Mouse (Mus musculus) gastrocnemius, adult 18-20 months (tissue): ENCODE data around the gene Ccdc107. TPM values are rescaled to one million over a fixed set of nuclear protein-coding genes. Genes with fewer than 3 reads are reported as not detected.
"Not testable (repeated sequence)": the region's sequence is repeated elsewhere in the genome, so short reads cannot be mapped to it uniquely, and the experiment has no call there.

Experiments
- DNase-seq: peaks from one replicate; pipeline ENCODE4 v3.0.0; 2021; ENCODE audit warnings: low spot score
- total RNA-seq, 2 experiments: library from RNA; stranded (reverse); gene quantifications; 2 replicates each; pipeline ENCODE4 v1.2.3; 2021

The Ccdc107 gene
- total RNA-seq, 2 experiments from 2014 or later = 21.9 to 26.8 TPM

DNA sequence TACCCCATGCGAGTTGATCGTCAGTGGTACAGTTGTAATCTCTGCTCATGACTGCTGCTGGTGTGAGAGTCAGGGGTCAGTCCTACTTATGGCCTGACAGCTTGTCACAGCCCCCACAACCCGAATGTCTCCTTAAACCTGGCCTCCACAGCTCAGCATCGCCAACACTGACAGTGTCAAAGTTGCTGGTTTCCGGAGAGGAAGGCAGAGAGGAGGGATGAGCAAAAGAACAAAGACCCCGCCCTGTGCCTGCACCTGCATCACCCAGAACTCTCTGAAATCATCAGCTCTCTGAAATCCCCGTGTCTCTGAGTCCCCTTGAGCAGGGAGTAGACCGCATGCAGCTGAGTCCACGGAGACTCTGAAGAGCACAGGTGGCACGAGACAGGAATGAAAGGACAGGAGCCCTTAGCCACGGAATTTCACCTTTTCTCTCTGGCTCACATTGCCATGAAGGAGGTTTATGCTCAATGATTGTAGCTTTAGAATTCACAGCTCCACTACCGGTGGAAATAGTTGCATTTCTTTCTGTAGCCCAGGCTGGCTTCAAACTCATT, 9.1 kb upstream of the Ccdc107 start, which contains the start of gene Sit1:
Gene Sit1 (minus strand): TSS at position 200 of the 557 bp plus-strand sequence.
- no peak for DNase-seq

DNA sequence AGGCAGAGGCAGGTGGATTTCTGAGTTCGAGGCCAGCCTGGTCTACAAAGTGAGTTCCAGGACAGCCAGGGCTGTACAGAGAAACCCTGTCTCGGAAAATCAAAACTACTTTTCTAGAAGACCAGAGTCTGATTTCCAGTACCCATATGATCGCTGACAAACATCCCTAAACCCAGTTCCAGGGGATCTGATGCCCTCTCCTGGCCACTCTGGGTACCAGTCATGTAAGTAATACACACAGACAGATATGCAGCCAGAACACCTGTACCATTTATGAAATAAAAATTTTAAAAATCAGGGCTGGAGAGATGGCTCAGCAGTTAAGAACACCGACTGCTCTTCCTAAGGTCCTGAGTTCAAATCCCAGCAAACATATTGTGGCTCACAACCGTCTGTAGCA, 7.0 kb upstream of the Ccdc107 start:
- not testable (repeated sequence) for DNase-seq

DNA sequence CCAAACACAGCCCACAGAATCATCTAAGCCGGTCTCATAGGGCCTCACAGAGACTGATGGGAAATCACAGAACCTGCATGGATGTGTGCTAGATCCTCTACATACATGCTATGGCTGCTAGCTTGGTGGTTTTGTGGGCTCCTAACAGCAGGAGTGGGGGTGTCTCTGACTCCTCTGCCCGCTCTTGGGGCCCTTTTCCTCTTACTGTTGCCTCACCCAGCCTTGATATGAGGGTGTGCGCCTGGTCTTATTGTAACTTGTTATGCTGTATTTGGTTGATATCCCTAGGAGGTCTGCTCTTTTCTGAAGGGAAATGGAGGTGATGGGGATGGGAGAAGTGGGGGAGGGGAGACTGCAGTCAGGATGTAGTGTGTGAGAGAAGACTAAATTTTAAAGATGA, 3.1 kb upstream of the Ccdc107 start:
- DNase-seq = no peak

DNA sequence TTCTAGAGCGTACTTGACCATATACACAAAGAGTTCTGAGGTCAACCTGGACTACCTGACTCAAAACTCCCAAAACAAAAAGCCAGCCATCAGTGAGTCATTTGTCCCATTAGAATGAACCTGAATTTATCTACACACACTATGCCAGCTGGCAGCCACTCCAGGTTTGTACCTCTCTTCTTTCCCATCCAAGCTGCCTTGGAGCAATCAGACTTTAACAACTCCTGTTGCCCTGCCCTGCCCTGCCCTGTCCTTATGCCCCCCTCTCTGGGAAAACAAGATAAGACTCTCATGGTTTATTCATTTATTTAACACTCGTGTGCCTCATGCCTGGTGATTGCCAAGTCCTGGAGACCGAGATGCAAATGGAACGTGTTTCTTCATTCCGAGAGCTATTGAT, 1.9 kb upstream of the Ccdc107 start:
- no peak for DNase-seq

DNA sequence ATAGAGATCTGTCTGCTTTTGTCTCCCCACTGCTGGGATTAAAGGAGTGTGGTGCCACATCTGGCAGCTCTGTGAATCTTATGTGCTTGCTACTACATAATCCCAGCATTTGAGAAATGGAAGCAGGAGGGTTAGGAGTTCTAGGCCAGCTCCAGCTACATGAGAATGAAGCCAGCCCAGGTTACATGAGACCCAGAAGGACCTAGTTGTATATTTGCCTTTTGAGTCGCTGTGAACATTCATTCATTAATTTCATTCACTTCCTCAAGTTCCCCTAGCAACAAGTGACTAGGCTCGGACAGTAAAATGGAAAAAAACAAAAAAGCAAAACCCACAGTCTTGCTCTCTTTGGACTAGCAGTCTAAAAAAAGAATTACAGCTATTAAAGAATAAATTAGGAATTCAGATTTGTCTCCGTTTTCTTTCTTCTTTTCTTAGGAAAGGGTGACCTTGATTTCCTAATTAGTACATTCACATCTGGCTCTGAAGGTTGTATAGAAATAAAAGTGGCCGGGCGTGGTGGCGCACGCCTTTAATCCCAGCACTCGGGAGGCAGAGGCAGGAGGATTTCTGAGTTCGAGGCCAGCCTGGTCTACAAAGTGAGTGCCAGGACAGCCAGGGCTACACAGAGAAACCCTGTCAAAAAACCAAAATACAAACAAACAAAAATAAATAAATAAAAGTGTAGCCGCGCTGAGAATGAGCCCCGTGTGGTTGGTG, 439 bp upstream of the Ccdc107 start:
- no peak for DNase-seq

DNA sequence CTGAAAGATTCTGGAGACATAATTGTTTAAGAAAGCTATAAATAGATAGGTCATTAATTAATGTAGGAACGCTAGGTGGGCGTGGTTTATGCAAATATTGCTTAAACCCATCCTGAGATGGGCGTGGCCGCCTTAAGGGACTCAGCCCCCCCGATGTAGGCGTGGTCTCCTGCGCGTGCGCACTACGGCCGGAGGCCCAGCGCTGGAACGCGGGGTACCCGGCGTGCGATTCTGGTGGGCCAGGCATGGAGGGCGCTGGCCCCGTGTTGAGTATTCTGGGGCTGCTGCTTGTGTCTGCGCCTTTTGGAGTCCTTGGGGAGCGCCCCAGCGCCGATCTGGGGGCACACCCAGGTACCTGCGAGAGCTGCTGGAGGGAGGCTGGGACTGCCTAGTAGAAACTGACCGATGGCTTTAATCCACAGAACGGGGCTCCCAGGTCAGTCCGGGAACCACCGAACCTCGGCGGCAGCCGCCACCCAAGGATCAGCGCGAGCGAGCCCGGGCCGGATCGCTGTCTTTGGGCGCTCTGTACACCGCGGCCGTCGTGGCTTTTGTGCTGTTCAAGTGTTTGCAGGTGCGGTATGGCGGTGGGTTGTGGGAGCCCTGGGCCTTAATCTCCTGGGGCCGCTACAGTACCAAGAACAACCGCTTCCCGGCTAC, 616 bp downstream of the Ccdc107 start:
- peak; percentile 96 for DNase-seq

DNA sequence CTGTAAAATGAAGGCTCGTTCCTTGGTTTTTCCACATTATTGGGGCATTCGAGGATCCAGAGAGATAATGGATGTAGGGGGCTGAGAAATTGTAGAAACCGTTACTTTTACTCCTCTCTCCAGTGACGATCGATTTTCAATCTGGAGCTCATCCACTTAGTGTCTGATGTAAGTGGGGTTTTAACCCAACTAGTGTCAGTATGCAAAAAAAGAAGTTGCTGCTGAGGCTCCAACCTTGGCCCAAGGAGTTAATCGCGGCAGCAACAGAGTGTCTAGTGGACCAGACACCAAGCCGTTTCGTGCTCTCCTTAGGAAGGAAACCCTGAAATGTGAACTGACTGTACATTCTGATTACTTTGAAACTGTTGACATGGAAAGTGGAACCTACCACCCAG, 1.1 kb downstream of the Ccdc107 start:
- DNase-seq = no peak

DNA sequence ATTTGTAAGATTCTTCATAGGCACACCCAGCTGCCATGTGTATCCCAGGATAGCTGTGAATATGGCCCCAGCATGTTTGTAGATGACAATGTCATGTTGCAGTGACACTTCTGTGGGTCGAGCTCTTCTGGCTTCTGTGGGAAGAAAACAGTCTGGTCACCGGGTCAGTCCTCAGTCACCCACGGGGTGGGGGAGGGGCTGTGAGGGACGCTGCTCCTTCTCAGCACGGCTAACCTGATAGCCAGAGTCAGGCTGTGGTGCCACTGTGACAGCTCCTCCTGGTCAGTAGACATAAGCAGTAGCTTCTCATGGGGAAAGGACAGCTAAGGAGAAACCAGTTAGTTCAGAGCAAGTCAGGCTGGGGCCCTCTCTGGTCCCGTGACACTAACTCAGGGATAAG, 3.9 kb downstream of the Ccdc107 start:
- no peak for DNase-seq

DNA sequence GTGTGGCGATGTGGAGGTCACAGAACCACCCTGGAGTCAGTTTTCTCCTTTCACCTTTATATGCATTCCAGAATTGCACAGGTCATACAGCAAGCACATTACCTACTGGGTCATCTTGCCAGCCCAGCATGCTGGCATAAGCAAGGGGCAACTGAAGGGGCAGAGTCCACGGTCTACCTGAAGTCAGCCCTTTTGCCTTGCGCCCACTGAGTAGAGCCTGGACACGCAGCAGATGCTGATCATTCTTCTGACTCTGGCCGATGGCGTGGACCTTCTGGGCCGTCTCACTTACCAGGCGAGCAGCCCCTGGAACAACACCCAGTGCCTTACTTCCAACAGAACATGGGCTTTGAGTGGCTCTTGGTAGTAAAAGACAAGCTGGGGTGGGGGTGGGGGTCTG, 4.7 kb downstream of the Ccdc107 start:
- DNase-seq = no peak

DNA sequence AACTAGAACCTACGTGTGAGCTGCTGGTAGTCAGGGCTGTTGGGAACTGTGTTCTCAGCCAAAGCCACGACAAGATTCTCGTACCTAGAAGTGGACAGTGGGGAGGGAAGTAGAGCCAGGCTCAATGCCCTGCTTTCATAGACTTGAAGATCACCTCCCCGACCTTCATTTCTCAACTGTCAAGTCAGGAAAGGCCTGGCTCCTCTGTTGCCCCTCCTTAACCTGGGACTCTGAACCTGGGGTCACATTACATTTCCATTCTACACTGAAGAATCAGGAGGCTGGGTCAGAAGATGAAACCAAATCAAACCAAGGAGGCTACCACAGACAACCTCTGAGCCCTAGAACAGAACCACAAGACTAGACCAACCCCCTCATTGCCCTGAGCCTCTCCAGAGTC, 5.2 kb downstream of the Ccdc107 start:
- no peak for DNase-seq

DNA sequence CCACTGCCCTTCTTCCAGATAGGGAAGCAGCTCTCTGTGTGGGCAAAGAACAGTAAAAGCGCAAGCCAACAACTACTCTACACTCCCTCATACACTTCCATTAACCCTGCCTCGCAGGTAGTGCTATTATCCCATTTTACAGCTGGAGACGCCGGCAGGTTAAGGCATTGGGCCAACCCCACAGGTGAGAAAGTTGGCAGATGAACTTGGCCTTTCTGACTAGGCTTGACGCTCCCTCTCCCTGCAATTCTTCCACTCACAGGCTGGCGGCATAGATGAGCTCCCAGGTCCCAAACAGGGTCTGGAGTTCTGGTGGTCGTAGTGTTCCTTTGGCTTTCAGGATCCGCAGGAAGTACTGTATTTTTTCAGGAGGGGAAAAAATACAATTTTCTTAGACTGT, 6.3 kb downstream of the Ccdc107 start:
- no peak for DNase-seq

DNA sequence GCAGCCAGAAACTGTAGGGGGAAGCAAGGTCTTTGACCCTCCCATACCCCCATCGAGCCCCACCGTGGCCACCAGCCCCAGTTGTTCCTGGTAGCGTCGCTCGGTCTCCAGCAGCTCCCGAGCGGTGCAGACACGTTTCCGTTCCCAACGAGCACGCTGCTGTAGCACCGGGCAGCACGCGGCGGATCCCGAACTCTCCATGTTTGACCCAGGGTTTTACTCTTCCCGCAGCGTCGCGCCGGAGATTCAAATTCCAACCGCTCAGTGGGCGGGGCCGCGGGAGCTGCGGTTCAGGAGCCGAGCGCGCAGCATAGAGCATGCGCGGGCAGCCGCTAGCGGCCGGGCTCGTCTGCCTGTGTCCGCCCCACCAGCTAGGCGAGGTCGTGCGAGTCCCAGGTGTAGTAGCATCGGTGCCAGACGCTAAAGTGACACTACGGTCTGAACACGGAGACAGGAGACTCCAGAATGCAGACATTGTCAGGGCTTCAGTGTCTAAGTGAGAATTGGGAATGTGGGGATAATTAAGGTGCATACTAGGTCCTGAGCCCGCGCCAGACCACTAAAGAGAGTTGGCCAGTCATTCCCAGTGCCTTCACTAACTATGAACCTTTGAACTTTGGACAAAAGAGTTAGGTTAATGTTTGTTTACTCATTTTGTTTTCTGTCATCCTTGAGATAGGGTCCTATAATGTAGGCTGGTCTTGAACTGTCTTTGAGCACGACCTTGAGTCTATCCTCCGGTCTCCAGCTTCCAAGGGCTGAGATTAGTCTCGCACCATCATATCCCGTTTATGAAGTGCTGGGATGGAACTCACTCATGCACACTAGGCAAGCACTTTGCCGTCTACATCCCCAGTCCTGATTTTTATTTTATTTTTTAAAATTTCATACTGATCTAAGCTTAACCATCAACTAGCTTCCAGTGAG, 7.0 kb downstream of the Ccdc107 start, which contains the start of gene Arhgef39:
Gene Arhgef39 (minus strand): TSS at position 289 of the 927 bp plus-strand sequence.
- DNase-seq = peak; percentile 70

DNA sequence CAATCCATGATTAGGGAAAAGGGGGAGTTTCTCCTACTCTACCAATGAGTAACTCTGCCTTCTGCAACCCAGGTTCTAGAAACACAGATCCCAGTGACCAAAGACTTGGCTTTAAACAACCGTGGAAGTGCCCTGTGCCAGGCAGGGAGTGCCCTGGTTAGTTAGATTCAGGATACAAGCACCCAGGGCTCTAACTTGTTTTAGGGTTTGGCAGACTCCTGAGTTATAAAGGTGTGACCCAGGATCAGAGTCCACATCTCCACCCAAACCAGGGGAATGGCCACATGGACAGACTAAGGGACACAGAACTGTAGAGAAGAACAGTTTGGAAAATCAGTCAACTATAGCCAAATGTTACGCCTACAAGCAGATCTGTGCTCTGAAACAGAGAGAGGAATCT, 10.3 kb downstream of the Ccdc107 start:
- no peak for DNase-seq

DNA sequence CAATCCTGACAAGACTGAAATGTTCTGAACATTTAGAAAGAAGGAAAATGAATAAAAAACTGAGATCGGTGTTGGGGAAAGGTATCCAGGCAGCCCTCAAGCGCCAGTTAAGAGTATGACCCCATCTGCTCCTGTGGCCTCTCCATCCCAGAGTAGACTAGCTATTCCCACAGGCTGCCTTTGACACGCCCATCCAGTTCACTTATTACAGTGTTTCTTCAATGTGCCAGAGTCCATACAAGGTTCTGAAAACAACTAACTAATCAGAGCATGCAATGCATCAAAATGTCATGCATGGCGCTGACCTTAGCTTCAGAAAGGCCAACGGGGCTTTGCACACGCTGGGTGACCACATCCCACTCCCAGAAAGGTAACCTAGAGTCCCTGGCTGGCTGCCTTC, 10.8 kb downstream of the Ccdc107 start:
- no peak for DNase-seq

DNA sequence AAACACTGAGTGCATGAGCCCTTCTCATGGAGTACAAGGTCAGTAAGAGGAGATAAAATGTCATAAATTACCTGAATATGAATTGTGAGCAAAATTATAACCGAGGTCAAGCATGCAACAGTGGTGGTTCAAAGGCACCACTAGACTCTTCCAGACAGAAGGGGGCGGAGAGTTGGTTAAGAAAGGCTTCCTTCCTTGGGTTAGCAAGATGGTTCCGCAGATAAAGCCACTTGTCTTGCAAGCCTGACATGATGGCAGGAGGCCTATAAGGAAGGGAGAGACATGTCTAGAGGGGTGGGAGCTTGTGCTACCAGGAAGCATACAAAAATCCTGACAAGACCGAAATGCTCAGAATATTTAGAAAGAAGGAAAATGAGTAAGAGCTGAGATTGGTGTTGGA, 11.6 kb downstream of the Ccdc107 start:
- DNase-seq = no peak

DNA sequence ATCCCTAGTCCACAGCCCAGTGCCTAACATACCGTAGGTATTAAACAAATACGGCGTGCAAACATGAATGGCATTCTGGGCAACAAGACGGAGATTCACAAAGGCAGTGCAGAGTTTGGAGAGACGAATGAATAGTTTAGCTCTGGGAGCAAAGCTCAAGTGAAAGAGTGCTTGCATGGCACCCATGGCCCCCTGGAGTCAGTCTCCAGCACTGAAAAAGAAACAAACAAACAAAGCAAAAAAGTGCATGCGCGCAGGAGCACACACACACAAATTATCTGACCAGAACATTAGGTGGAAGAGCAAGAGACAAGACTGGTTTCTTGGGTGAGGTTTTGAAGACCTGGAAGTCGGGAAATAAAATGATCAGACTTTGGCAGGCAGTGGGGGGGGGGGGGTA, 13.4 kb downstream of the Ccdc107 start:
- no peak for DNase-seq

DNA sequence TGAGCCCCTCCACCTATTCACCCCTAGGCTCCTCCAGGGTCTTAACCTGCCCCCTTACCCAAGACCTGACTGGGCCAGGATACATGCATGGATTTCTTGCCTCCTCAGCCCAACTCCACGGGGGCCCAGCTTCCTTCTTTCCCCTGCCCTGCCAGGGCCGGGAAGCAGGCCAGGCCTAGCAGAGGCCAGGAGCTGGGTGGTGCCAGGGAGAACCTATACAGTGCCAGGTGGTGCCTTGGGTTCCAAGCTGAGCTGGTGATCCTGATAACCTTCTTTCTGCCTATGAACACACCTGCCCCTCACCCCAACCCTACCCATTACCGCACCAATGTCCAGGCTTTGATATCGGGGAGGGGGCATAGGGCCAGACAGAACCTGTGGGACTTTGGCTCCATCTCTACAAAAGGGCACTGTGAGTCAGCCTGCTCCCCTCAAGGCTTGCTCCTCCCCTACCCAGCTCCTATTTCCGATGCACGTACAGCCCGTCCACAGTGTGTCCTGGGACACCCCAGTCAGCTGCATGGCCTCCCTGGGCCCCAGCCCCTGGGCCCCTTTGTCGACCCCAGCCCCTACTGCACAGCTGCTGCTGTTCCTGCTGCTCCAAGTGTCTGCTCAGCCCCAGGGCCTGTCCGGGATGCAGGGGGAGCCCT, 14.0 kb downstream of the Ccdc107 start, which contains the start of gene Car9:
Gene Car9 (plus strand): TSS at position 431 of the 650 bp plus-strand sequence.
- peak; percentile 73 for DNase-seq

DNA sequence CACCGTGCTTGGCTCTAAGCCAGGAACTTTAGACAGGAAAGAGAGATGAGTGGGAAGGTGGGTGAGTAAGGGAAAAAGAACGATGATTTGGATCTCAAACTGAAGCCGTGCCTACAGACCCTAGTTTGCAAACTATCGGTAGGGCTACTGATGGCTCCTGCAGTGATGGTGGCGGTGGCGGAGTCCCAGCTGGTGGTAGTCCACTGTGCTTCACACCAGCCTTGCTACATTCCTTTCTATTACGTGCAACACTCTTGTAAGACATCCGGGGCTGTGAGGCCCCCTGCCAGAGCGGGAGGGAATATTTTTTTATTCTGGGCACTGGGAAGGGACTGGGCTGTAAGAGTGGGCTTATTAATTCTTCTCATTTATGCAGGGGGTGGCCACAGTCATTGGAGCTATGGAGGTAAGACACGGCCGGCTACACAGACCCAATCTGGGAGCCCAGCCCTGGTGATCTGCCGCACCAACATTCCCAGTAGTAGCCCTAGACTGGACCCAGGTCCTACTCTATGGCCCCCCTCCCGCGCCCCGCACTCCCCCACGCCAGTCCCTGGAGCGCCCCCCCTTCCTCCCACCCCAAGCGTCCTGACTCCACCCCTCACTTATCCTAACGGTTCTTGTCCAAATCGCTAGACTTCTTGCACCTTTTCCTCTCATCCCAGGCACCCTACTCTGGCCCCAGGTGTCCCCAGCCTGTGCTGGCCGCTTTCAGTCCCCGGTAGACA, 15.4 kb downstream of the Ccdc107 start:
- no peak for DNase-seq

DNA sequence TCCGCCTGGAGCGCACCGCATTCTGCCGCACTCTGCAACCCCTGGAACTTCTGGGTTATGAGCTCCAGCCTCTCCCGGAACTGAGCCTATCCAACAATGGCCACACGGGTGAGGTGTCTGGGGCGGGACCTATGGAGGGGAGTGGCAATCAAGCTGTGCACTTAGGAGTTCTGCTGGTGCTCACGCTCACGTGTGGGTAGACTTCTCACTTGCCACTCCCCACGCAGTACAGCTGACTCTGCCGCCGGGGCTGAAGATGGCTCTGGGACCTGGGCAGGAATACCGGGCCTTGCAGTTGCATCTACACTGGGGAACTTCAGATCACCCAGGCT, 15.9 kb downstream of the Ccdc107 start:
- DNase-seq = no peak

DNA sequence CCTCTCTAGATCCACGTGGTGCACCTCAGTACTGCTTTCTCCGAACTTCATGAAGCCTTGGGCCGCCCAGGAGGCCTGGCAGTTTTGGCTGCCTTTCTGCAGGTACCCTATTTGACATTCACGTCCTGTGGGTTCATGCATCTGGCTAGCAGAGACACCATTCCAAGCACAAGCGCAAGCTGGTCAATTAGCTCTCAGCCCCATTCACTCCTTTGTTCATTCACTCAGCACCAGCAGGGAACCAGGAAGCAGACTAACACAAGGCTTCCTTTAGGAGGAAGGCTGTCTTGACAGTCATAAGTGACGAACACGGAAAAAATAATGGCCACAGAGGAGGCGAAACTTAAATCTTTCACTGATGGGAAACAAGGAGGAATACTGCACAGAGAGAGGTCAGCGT, 16.4 kb downstream of the Ccdc107 start:
- no peak for DNase-seq
